Mouse (Mus musculus): ENCODE results near the gene Ctdspl2.

- no peak for TF ChIP-seq CTCF (IDR thresholded peaks at IDR 0.05; ENCODE audit: low read depth)
- no peak for TF ChIP-seq EP300 (IDR thresholded peaks at IDR 0.05; ENCODE audit: low read depth)
These were observed 76.2 kb downstream of the Ctdspl2 start for GRCm38 (mm10) chr2:122031970-122032369.
